ENCODE assay signal across 13 mouse cellular contexts in the genomic region with DNA sequence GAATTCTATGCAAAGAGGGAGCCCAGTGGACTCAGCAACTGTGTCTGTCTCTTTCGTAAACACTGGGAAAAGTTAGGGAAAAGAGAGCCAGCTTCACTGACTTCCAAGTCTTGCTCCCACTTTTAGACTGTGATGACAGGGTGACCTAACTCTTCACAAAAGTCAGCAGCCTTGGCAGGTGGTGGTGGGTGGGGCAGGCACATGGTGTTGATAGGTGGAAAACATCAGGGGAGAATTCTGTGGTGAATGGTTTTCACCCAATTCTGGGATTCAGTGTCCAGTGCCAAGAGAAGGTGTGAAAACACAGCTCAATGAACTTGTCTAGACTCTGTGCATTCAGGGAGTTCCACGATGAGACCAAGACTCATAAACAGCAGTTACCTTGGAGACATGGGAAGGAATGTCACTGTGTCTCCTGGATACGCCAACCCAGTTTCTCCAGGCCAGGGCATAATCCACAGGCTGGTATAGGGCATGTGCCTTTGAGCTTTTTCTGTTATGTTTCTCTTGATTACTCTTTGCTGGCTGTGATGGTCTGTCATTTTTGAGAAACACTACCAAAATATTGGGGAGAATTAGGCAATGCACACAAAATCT.
DNase-seq lines count a peak whose midpoint lies in the region; ATAC-seq lines count a peak whose summit lies in the region.
"Had no signal": no experiment of that assay in that cellular context is flagged by ENCODE, and none has a peak within 500 bp of the region (broad histone marks: within the 10 kb centered on the region; RNA-seq: fewer than 3 reads in every experiment).

No protein-coding gene starts in this region.

- no peak overlapping the region for H3K4me2 ChIP-seq in midbrain, embryonic 14.5 days (ENCODE audit: low read length)
- H3K4me2 ChIP-seq: embryonic facial prominence, embryonic 12.5 days; forebrain, embryonic 15.5 days had no signal

- H3K27me3 ChIP-seq in midbrain, embryonic 14.5 days (ENCODE audit: control insufficient read depth, insufficient read depth, low read length): no peaks in the 10 kb centered on the region
- no peaks in the 10 kb centered on the region for H3K27me3 ChIP-seq in midbrain, embryonic 10.5 days (ENCODE audit: low read depth, poor library complexity, severe bottlenecking)
- H3K27me3 ChIP-seq: embryonic facial prominence, embryonic 12.5 days; forebrain, embryonic 15.5 days had no signal

- no peak overlapping the region for H3K4me3 ChIP-seq in midbrain, embryonic 14.5 days (replicated peaks; ENCODE audit: low read depth, low read length)
- no peak overlapping the region for H3K4me3 ChIP-seq in midbrain, embryonic 10.5 days
- H3K4me3 ChIP-seq: embryonic facial prominence, embryonic 12.5 days; forebrain, embryonic 15.5 days had no signal

- ATAC-seq in midbrain, embryonic 14.5 days (ENCODE audit: low FRiP score, low TSS enrichment): no peak
- ATAC-seq: forebrain, embryonic 15.5 days had no signal

- H3K27ac ChIP-seq in midbrain, embryonic 14.5 days (replicated peaks; ENCODE audit: low read depth, low read length): no peak overlapping the region
- no peak overlapping the region for H3K27ac ChIP-seq in midbrain, embryonic 10.5 days (replicated peaks)
- H3K27ac ChIP-seq: embryonic facial prominence, embryonic 12.5 days; forebrain, embryonic 15.5 days; liver, embryonic 14.5 days had no signal

- H3K9ac ChIP-seq in midbrain, embryonic 14.5 days (replicated peaks; ENCODE audit: low read length): no peak overlapping the region
- H3K9ac ChIP-seq: embryonic facial prominence, embryonic 12.5 days; forebrain, embryonic 15.5 days; liver, embryonic 14.5 days had no signal

- intact Hi-C loops in heart, postnatal 36 days (cut with DNase I): no loop called here
- intact Hi-C loops in left cerebral cortex, postnatal 10 days (cut with DNase I): no loop called here

- 41% methylated on average over 3 of the region's 3 CpGs for WGBS in midbrain, embryonic 14.5 days
- WGBS in midbrain, embryonic 10.5 days: 57% methylated on average over 3 of the region's 3 CpGs

- no peaks in the 10 kb centered on the region for H3K9me3 ChIP-seq in midbrain, embryonic 14.5 days (ENCODE audit: control insufficient read depth, low read length)
- H3K9me3 ChIP-seq in midbrain, embryonic 10.5 days (replicated peaks): no peaks in the 10 kb centered on the region
- H3K9me3 ChIP-seq: embryonic facial prominence, embryonic 12.5 days; forebrain, embryonic 15.5 days had no signal

- H3K4me1 ChIP-seq in midbrain, embryonic 14.5 days (ENCODE audit: control insufficient read depth, insufficient read depth, low read length): no peaks in the 10 kb centered on the region
- peaks cover 7% of the 10 kb centered on the region for H3K4me1 ChIP-seq in midbrain, embryonic 10.5 days
- H3K4me1 ChIP-seq: embryonic facial prominence, embryonic 12.5 days; forebrain, embryonic 15.5 days had no signal

- peak; percentile 47 for DNase-seq in embryo, embryonic 10 days (ENCODE audit: low spot score)
- no peak for DNase-seq in embryo, embryonic 11 days
- peak; percentile 9 for DNase-seq in midbrain, embryonic 14.5 days
- DNase-seq in midbrain, embryonic 10.5 days (ENCODE audit: low spot score): no peak
- DNase-seq in heart, postnatal 36 days: peak; percentile 25 to 44
- peak; percentile 7 to 31 for DNase-seq in lung, postnatal 4 days
- no peak for DNase-seq in adrenal gland, postnatal 14 days
- DNase-seq in left cerebral cortex, postnatal 10 days (ENCODE audit: extremely low spot score in 1 of 2, low spot score in 2 of 2): no peak
- DNase-seq: cerebellum, adult 8-10 months; kidney, adult 8-10 months had no signal

- no peaks in the 10 kb centered on the region for H3K36me3 ChIP-seq in midbrain, embryonic 14.5 days (ENCODE audit: control insufficient read depth, insufficient read depth, low read length)
- no peaks in the 10 kb centered on the region for H3K36me3 ChIP-seq in midbrain, embryonic 10.5 days
- H3K36me3 ChIP-seq: embryonic facial prominence, embryonic 12.5 days; forebrain, embryonic 15.5 days had no signal

Comparison
In these comparisons a context has a peak if more than half of its experiments do, and no peak if none do; other contexts are left out.
1. DNase-seq: peak in embryo, embryonic 10 days (single experiment), midbrain, embryonic 14.5 days (single experiment), heart, postnatal 36 days (2 of 2) and lung, postnatal 4 days (2 of 2); none in embryo, embryonic 11 days (single experiment), midbrain, embryonic 10.5 days (single experiment), adrenal gland, postnatal 14 days (single experiment) and left cerebral cortex, postnatal 10 days (0 of 2).